Mouse (Mus musculus) 3134 (cell line): ENCODE data around the gene Gm12216.

Experiments used
- DNase-seq: peaks from one replicate; pipeline ENCODE4 v3.0.0-alpha.2; 2011; ENCODE audit warnings: low spot score; ENCODE audit not compliant: insufficient read length; ENCODE audit errors: extremely low read depth

Gm12216 gene

DNA sequence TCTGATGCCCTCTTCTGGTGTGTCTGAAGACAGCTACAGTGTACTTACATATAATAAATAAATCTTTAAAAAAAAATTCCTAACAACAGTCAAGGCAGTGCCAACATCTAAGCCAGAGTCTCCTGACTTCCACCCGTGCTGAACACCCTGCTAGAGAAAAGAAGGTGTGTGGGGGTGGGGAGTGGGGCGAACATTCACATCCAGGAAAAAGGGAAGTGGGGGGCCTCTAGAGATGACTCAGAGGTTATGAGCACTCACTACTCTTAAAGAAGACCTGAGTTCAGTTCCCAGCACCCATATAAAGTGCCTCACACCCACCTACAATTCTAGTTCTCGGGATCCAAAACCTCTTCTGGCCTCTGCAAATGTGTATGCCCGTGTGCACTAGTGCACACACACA is 33.6 kb downstream of the Gm12216 start:
- no peak for DNase-seq

DNA sequence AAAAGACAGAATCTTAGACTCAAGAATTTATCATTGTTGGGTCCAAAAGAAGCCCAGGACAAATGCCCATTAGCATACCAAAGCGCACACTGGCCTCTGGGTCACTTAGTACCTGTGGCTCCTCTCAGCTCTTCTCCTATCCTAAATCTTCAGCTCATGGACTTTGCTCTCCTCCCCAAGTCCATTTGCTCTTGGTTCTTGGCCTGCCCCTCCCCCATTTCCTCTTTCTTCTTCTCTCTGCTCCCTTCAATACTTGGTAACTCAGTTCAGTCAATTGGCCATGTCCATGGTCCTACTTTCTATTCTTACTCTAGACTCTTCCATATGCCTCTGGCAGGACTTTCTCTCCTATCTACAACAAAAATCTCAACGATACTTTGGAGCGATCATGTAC is 37.1 kb downstream of the Gm12216 start:
- no peak for DNase-seq

DNA sequence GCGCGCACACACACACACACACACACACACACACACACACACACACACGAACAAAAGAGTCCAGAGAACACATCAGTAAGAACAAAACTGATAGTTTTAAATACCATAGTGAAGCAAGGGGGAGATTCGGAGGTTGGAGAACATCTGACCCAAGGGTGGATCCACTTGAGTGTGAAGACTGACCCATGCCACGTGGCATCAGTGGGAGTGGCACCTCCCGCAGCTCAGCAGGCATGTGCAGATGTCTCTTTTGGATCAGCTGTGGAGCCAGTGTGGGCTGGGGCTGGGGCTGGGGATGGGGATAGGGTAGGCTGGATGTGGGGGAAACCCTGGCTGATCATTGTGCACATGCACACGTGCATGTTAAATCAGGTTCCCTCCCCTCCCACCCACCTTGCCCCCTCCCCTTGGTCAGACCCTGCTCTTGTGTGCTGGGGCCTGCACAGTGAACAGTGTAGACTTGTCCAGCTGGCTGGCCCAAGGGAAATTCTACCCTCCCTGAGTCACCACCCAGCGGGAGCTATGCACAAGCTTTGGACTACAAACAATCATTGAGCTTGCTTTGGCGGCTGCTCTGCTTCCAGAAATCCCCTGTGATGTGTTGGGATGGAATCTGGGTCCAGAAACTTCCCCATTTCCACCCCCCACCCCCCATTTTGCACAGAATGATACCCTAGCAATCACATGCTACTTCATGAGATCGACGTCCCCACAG is 37.7 kb downstream of the Gm12216 start:
- DNase-seq = peak; percentile 61

DNA sequence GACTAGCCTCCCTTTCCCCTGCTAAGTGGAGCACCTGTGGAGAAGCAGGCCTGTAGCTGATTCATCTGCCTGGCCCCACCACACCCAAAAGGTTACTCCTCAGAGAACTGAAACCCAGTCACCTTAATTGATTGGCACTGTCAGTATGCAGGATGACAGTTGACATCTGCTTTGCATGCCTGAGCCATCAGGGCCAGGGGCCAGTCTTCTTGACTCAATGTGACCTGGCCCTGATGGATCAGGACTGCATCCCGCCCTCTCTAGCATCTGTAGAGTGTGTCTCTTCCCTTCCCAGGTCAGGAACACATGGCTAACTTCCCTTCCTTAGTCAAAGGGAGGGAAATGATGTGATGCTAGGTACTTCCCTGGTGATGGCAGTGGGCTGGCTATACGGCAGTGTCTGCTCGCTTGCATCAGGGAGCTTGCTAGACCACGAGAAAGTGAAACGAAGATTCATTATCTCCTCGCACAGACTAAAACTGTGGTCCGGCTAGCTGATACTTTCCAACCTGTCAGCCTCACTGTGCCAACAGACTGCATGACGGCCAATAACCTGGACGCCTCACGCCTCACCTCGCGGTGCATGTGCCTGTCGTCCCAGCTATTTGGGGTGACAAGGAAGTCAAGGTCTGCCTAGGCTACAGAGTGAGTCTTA is 38.4 kb downstream of the Gm12216 start:
- DNase-seq = no peak

DNA sequence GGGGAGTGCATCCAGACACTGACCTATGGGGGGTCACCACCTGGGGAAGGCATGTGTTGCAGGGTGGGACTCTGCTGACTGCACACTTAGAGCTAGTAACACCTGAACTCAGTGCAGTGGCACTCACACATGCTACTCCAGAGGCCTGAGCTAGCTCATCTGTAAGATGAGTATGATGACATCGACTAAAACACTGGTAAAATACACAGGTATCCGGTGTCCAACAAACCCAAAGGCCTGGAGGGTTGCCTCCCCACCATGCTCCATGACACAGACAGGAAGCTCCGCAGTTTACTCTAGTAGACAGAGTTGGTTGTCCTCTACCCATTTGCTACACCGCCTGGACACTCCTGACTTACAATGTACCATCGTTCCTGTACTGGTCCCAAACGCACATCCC is 39.5 kb downstream of the Gm12216 start:
- DNase-seq = no peak

DNA sequence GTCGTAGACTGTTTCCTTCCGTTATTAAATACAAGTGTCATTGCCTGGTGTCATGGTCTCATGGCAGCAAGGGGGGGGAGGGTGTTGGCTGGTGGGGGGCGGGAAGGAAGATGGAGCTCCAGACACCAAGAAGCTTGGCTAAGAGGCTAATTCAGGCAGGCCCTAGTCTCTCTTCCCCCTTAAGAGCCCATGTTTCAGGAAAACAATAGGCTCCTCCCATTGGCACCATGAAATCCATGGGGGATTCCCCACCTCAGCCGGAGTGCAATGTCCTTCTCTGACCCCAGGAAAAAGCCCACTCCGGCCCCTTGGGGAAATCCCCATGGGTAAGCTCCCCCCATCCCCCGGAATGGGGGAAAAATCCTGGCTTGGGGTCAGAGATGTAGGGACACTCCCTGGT is 40.3 kb downstream of the Gm12216 start:
- no peak for DNase-seq

DNA sequence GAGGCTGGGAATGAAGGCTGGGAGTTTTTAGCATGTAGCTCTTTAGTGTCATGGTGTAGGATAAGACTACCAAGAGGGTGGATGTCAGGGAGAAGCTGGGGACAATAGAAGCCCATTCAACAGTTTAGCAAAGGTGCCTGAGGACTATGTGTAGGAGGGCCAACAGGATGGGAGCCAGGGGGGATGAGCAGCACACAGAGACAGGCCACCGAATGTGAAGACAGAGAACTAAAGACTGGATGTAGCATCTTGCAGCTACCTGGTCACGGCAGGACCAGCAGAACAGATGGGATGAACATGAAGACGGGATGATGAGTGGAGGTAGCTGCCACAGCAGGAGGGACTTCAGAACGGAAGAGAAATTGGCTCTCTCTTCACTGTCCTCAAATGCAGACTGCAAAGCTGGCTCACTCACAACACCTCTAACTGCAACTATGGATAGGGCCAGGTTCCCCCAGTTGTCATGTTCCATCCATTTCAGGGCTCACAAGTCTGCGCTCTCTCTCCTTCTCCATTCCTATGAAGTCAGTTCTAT is 42.1 kb downstream of the Gm12216 start:
- no peak for DNase-seq

DNA sequence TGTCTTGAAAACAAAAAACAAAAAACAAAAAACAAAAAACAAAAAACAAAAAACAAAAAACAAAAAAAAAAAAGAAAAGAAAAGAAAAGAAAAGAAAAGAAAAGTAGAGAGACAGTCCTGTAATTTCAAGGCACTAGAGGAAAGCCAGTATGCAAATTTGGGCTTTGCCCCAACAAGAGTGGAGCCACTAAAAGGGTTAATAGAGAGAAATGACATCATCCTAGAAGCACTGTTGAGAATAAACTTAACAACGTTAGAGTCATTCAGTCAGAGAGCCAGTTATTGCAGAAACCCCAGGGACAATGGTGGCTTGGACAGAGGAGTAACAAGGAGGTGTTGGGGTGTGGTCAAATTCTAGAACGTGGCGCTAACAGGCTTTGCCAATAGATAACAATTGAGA is 44.2 kb downstream of the Gm12216 start:
- no peak for DNase-seq

DNA sequence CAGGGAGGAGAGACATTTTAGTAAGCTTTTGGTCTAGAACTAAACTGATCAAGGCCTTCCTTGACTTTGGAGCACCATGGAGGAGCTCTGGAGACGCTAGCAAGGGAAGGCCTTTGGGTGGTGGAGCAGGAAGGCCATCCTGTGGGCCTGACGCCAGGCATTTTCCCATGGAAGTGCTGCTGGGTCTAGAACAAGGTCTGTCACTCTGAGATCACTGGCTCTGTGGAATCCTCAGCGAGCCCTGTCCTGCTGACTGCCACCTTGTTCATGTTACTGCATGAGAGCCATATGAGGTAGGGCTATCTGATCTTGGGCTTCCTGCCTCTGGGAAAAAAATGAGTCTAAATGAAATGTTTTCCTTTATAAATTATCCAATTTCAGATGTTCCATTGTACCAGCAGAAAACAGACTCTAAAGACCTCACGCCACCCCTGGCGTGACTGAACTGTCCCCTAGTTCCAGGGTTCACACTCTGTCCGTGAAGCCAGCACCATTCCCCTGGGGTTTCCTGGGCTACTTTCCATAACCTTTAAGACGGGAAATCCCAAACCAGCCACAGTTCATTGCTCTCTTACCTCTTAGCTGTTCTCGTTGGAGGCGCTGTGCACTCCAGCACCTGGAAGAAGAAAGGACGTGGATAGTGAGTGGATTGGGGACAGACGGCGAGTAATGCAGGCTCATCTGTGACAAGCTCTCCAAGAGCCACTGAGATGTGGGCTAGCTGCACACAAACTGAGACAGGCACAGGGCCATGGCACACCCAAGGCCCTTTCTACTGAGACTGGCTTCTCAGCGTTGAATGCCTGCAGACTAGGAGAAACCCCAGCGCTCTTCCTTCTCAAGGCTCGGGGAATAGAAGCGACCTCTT is 45.8 kb downstream of the Gm12216 start:
- peak; percentile 28 for DNase-seq

DNA sequence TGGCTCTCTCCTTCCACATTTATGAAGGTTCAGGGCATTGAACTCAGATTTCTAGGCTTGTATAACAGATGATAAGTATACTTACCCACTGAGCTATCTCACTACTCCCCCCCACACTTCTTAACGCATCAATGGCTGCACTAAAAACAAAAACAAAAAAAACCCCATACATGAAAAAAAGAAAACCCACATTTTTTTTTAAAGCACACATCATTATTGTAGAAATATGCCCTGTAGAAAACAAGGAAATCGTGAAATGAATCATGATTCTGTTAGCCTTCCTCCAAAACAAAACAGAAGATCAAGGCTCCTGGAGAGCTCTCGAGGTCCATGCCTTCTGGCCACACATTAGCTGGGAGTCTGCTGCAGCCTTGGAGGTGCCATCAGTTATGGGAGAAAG is 47.7 kb downstream of the Gm12216 start:
- DNase-seq = no peak

DNA sequence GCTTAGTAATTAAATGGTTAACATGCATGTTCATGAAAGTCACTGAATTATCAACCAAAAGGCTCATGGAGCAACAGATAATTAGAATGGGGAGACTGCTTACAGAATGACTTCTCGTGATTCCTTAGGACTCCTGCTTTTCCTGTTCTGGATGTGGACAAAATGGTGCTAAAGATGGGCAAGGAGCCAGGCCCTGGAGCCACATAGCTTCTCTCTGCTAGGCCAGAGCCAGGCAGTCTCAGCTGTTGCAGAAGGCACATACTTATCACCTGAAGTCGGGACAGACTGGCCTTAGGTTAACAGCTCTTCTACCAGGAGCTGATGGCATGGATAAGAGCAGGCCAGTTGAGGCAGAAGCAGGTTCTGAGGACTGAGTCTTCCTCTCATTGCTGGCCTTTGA is 48.3 kb downstream of the Gm12216 start:
- no peak for DNase-seq

DNA sequence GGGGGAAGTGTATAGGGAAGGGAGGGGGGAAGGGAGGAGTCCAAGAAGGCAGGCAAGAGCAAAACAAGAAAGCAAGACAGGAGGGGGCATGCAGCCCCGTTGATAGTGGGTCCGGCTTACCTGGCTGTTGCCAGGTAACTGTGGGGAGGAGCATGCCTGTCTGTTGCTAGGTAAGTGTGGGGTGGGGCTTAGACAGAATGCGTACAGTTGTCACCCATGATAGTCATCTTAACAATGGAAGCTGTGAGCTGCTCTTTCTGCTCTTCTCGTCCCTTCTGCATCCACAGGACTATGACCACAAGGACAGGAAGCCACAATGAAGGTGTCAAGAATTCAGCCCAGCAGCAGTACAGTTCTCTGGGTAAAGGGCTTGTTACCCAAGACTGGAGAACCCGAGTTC is 48.9 kb downstream of the Gm12216 start:
- DNase-seq = no peak

DNA sequence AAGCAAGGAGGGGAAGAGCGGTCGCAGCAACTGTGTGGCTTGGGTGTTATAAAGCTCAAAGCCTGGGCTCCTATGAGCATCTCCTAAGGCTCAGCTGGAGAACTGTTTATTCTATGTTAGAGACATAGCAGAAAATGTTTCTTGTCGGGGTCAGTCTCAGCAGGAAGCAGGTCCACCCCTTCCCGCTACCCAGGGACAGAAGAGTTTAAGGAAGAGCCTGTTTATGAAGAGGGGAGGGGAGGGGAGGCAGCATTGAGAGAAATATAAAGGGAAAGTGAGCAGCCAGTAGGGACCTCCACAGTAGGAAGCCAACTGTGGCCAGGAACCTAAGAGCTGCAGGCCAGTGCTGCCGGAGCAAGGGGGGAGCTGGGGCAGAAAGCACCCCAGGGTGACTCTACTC is 49.7 kb downstream of the Gm12216 start:
- DNase-seq = no peak

DNA sequence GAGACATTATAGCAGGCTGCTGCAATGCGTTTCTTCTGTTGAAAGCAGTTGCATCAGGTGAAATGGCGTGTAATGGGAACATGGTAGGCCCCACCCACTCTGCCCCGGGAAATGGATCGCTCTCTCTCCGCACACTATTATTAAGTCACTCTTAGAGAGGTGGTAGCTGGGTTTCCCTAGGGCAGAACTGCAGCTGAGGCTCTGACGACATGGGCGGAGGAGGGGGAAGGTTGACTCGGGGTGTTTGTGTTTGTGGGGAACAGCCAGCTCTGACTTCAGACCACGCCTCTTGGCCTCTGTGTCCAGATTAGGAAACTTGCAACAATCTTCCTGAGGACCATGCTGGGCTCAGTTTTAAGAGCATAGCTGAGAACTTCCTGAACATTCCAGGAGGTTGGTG is 53.3 kb downstream of the Gm12216 start:
- DNase-seq = no peak

DNA sequence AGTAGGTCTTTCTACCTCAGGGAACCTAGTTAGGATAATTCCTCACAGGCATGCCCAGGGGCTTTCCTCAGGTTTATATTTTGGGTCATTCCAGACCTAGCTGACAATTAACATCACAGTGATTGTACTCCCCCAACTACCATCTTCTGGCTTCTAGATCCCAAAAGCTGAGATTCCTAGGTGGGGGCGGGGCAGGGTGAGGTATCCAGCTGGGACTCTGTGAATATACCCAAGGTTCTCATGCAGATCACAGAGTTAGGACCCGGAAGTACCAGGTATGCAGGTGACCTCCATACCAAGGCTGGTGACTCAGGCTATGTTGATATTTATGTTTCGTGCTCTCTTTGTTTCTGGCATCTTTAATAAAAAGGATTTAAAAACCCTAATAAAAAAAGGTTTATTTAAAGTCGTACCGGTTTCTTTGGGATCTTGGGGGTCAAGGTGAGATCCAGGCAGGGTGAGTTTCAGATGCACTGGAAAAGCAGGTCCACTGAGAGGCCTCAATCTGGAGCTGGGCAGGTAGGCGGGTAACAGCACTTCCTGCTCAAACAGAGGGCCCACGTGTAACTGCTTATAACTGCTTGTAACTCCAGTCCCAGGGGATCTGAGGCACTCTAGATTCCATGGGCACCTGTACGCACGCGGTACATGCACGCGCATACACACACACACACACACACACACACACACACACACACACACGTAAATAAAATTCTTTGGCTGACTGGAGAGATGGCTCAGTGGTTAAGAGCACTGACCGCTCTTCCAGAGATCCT is 54.3 kb downstream of the Gm12216 start:
- DNase-seq = no peak

DNA sequence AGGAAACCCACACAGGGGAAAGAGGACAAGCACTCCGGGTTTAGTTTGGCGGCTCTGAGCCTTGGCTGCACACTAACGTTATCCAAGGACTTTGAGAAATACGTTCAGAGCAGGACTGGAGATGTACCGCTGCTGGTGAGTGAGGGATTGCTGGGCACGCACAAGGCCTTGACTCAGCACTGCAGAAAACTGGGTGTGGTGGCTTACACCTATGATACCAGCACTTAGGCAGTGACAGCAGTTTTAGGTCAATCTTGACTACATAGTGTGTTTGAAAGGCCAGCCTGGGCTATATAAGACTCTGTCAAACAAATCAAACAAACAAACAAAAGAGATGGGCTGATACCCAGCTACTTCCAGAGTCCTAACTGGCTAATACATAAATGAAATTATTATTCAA is 55.6 kb downstream of the Gm12216 start:
- DNase-seq = no peak

DNA sequence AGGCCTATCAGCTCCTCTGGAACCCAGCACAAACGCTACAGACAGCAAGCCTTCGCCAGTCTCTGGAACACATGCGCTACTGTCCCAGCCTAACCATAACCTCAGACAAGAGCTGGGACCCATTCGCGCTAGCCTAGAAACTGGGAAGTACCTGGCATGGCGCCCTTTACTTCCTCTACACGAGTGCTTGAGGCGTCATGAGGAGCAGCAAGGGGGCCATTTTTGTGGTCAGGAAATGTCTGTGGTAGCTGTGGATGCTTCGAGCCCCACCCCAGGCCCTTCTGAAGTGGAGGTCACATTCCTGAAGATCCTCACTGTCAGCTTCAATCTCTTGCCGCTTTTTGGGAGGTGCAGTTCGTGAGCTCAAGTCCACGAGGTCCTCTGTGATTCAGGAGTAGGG is 56.0 kb downstream of the Gm12216 start:
- peak; percentile 79 for DNase-seq

DNA sequence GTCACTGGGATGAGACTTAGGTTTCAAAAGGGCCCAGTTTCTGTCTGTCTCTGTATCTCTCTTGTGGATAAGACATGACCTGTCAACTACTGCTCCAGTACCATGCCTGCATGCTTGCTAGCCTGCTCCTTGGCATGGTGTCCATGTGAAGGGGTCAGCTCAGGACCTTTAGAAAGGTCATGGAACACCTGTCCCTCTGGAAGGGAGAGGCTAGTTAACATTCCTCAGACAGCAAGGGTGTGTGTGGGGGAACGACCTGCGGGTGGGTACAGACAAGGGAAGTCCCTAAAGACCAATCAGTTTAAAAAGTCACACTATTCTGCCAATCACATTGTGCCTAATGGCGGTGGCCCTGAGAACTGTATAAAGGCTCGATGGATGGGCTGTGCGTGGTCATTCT is 58.1 kb downstream of the Gm12216 start:
- no peak for DNase-seq

DNA sequence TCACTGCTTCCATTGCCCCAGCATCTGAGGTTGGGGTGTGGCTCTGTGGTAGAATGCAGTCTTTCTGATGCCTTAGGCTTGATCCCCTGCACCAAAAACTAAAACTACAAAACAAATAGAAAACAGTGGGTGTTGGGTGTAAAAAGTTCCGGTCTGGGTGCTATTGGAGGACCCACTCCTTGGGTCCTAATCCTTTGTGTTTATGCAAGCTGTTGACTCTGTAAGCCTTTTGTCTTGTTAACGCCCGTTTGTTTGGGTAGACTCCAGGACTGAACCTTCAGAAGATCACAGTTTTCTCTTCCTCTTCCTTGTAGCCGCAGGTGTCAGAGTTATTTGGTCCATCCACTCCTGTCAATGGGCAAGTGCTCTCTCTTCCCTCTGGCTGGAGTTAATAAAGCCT is 59.0 kb downstream of the Gm12216 start:
- DNase-seq = no peak

DNA sequence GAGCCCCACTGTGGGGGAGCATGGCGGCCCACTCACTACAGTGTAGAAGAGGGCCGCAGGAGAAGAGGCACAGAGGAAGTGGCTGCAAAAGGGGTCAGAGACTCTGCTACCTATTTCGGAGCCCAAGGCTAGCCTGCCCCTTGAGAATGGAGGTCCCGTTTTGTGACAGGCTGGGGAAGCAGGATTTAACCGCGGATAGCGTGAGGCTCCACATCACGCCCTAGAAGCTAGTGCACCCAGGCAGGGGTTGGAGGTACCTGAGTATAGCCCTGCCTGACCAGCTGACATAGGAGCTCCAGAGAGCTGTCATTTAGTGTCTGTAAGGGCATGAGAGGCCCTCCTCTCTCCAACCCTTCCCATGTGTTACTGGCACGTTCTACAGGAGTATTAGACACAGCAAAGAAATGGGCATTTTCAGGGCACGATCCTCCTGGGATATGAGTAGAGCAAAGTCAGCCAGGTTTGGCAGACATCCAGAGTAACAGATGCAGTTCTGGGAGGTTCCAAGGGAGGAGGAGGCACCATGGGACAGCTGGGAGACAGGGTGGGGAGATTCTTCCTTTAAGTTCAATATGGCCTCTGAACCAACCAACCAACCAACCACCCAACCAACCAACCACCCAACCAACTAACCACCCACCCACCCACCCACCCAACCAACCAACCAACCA is 60.9 kb downstream of the Gm12216 start:
- no peak for DNase-seq
